Mouse (Mus musculus) embryonic facial prominence, embryonic 10.5 days (tissue): ENCODE results near the gene Zfp385c. TPM values are rescaled to one million over a fixed set of nuclear protein-coding genes. Genes with fewer than 3 reads are reported as not detected.

Experiments
- DNase-seq: peaks from one replicate; pipeline ENCODE4 v3.0.0-alpha.2; 2017; ENCODE audit warnings: low spot score
- H3K27ac ChIP-seq: fragments of 300-500 bp; sonication (generic); replicated peaks from 2 replicates; pipeline ENCODE4 v1.5.1; 2016; ENCODE audit warnings: mild to moderate bottlenecking
- H3K27me3 ChIP-seq: fragments of 300-500 bp; sonication (generic); replicated peaks from 2 replicates; pipeline ENCODE4 v1.6.1; 2016; ENCODE audit warnings: low read depth, mild to moderate bottlenecking; ENCODE audit not compliant: poor library complexity, severe bottlenecking
- H3K36me3 ChIP-seq: fragments of 300-500 bp; sonication (generic); replicated peaks from 2 replicates; pipeline ENCODE4 v1.6.1; 2016; ENCODE audit warnings: mild to moderate bottlenecking, moderate library complexity
- H3K4me1 ChIP-seq: fragments of 300-500 bp; sonication (generic); 2 replicates; pipeline ENCODE4 v1.6.1; 2016
- H3K4me3 ChIP-seq: fragments of 300-500 bp; sonication (generic); 2 replicates; pipeline ENCODE4 v1.5.1; 2016; ENCODE audit warnings: mild to moderate bottlenecking, moderate library complexity
- H3K9me3 ChIP-seq: fragments of 300-500 bp; sonication (generic); 2 replicates; pipeline ENCODE4 v1.6.1; 2016; ENCODE audit warnings: mild to moderate bottlenecking
- WGBS: fragments of 180-500 bp; shearing (Covaris S2); methylation state at CpG from one replicate; pipeline ENCODE4 v1.1.7; 2016; 5-methylcytosine and 5-hydroxymethylcytosine counted together
- polyA plus RNA-seq: library from polyadenylated mRNA; unstranded; fragments of >200 nt; fragmentation: Nextera tagmentation; extraction: Ambion mirVana; gene quantifications from 2 replicates; pipeline ENCODE4 v1.2.1, GENCODE M21; 2016

The Zfp385c gene
- polyA plus RNA-seq, 1 experiment from 2014 or later, result 1.2 TPM

- no peaks in the 10 kb centered on the region for H3K9me3 ChIP-seq
- peaks cover 67% of the 10 kb centered on the region for H3K36me3 ChIP-seq
- DNase-seq, result no peak
- no peak overlapping the region for H3K27ac ChIP-seq
- H3K4me1 ChIP-seq, result peaks cover 17% of the 10 kb centered on the region
- no peak overlapping the region for H3K4me3 ChIP-seq
- peaks cover 16% of the 10 kb centered on the region for H3K27me3 ChIP-seq
- WGBS, result 86% methylated on average over 8 of the region's 8 CpGs
Observed at GRCm38 (mm10) chr11:100577852-100578599, 114.2 kb downstream of the Zfp385c start.

Other genes with a start within 250 kb of the Zfp385c start
- gene Klhl11, start 219.7 kb downstream of the Zfp385c start, polyA plus RNA-seq, result 7.4 and 8.5 TPM in 2 replicates
- 291 and 321 TPM in 2 replicates for gene Acly, start 164.5 kb downstream of the Zfp385c start, polyA plus RNA-seq
- gene Ttc25, start 146.8 kb downstream of the Zfp385c start, polyA plus RNA-seq, result 1.4 and 1.7 TPM in 2 replicates
- 21.3 and 25.1 TPM in 2 replicates for gene Cnp, start 117.6 kb downstream of the Zfp385c start, polyA plus RNA-seq
- 77.2 and 81.4 TPM in 2 replicates for gene Nkiras2, start 73.2 kb downstream of the Zfp385c start, polyA plus RNA-seq
- 272 and 279 TPM in 2 replicates for gene Dnajc7, start 72.3 kb downstream of the Zfp385c start, polyA plus RNA-seq
- 3.3 and 3.6 TPM in 2 replicates for gene Dhx58, start 11.8 kb upstream of the Zfp385c start, polyA plus RNA-seq
- 72.4 and 80.6 TPM in 2 replicates for gene Kat2a, start 20.0 kb upstream of the Zfp385c start, polyA plus RNA-seq
- 0.56 TPM in 1 of 2 replicates, not detected in the other for gene Hspb9, start 21.4 kb upstream of the Zfp385c start, polyA plus RNA-seq
- 13.0 and 13.1 TPM in 2 replicates for gene Rab5c, start 45.8 kb upstream of the Zfp385c start, polyA plus RNA-seq
- 0.64 and 0.71 TPM in 2 replicates for gene Kcnh4, start 67.5 kb upstream of the Zfp385c start, polyA plus RNA-seq
- not detected in 2 replicates for gene Hcrt, start 70.5 kb upstream of the Zfp385c start, polyA plus RNA-seq
- 3.3 and 3.7 TPM in 2 replicates for gene Ghdc, start 78.5 kb upstream of the Zfp385c start, polyA plus RNA-seq
- gene Stat5b, start 158.3 kb upstream of the Zfp385c start, polyA plus RNA-seq, result 14.4 and 14.9 TPM in 2 replicates
- gene Stat5a, start 166.9 kb upstream of the Zfp385c start, polyA plus RNA-seq, result 1.7 and 1.9 TPM in 2 replicates
- gene Stat3, start 247.1 kb upstream of the Zfp385c start, polyA plus RNA-seq, result 22.5 and 22.8 TPM in 2 replicates